Mouse (Mus musculus): ENCODE data around the gene Hrh2. TPM values are rescaled to one million over a fixed set of nuclear protein-coding genes. Genes with fewer than 3 reads are reported as not detected.

Hrh2 gene
- polyA plus RNA-seq, 1 experiment: not detected

- TF ChIP-seq GATA1 (IDR thresholded peaks at IDR 0.05; ENCODE audit: low read length): no peak
Measured at GRCm38 (mm10) chr13:54170288-54170687, 21.6 kb upstream of the Hrh2 start.

GRCm38 (mm10) chr13:54171346-54171745, 20.6 kb upstream of the Hrh2 start:
- no peak for TF ChIP-seq GATA1 (IDR thresholded peaks at IDR 0.05; ENCODE audit: low read length)

- no peak for TF ChIP-seq GATA1 (IDR thresholded peaks at IDR 0.05; ENCODE audit: low read length)
Measured at GRCm38 (mm10) chr13:54171761-54172160, 20.2 kb upstream of the Hrh2 start.

- TF ChIP-seq GATA1 (IDR thresholded peaks at IDR 0.05; ENCODE audit: low read length): no peak
Measured at GRCm38 (mm10) chr13:54173941-54174340, 18.0 kb upstream of the Hrh2 start.

- no peak for TF ChIP-seq GATA1 (IDR thresholded peaks at IDR 0.05; ENCODE audit: low read length)
Measured at GRCm38 (mm10) chr13:54174703-54175102, 17.2 kb upstream of the Hrh2 start.

GRCm38 (mm10) chr13:54175426-54175825, 16.5 kb upstream of the Hrh2 start:
- TF ChIP-seq GATA1 (IDR thresholded peaks at IDR 0.05; ENCODE audit: low read length): no peak

- TF ChIP-seq GATA1 (IDR thresholded peaks at IDR 0.05; ENCODE audit: low read length): no peak
Measured at GRCm38 (mm10) chr13:54176406-54177020, 15.4 kb upstream of the Hrh2 start.

GRCm38 (mm10) chr13:54177346-54177745, 14.6 kb upstream of the Hrh2 start:
- no peak for TF ChIP-seq GATA1 (IDR thresholded peaks at IDR 0.05; ENCODE audit: low read length)

GRCm38 (mm10) chr13:54178647-54179046, 13.3 kb upstream of the Hrh2 start:
- no peak for TF ChIP-seq GATA1 (IDR thresholded peaks at IDR 0.05; ENCODE audit: low read length)

GRCm38 (mm10) chr13:54179971-54180370, 12.0 kb upstream of the Hrh2 start:
- TF ChIP-seq GATA1 (IDR thresholded peaks at IDR 0.05; ENCODE audit: low read length): no peak

GRCm38 (mm10) chr13:54180461-54180860, 11.5 kb upstream of the Hrh2 start:
- TF ChIP-seq GATA1 (IDR thresholded peaks at IDR 0.05; ENCODE audit: low read length): no peak

GRCm38 (mm10) chr13:54181318-54181717, 10.6 kb upstream of the Hrh2 start:
- no peak for TF ChIP-seq GATA1 (IDR thresholded peaks at IDR 0.05; ENCODE audit: low read length)

GRCm38 (mm10) chr13:54181947-54182346, 10.0 kb upstream of the Hrh2 start:
- no peak for TF ChIP-seq GATA1 (IDR thresholded peaks at IDR 0.05; ENCODE audit: low read length)

- no peak for TF ChIP-seq GATA1 (IDR thresholded peaks at IDR 0.05; ENCODE audit: low read length)
Measured at GRCm38 (mm10) chr13:54186394-54186793, 5.5 kb upstream of the Hrh2 start.

GRCm38 (mm10) chr13:54188190-54188706, 3.7 kb upstream of the Hrh2 start:
- TF ChIP-seq GATA1 (IDR thresholded peaks at IDR 0.05; ENCODE audit: low read length): no peak

- no peak for TF ChIP-seq GATA1 (IDR thresholded peaks at IDR 0.05; ENCODE audit: low read length)
Measured at GRCm38 (mm10) chr13:54189896-54190295, 2.0 kb upstream of the Hrh2 start.

GRCm38 (mm10) chr13:54191181-54191580, 748 bp upstream of the Hrh2 start:
- TF ChIP-seq GATA1 (IDR thresholded peaks at IDR 0.05; ENCODE audit: low read length): no peak

- TF ChIP-seq GATA1 (IDR thresholded peaks at IDR 0.05; ENCODE audit: low read length): no peak
Measured at GRCm38 (mm10) chr13:54193580-54193979, 1.7 kb downstream of the Hrh2 start.

Measured in G1E-ER4 (cell line).